Mouse (Mus musculus) megakaryocyte progenitor cell, adult 5-6 weeks (primary cell): ENCODE measurements around the gene Gadl1. TPM values are rescaled to one million over a fixed set of nuclear protein-coding genes. Genes with fewer than 3 reads are reported as not detected.

Source experiments
- ATAC-seq: replicated peaks from 2 replicates; pipeline ENCODE4 v1.8.0; 2016; ENCODE audit warnings: mild to moderate bottlenecking, moderate TSS enrichment, inconsistent platforms; ENCODE audit not compliant: poor library complexity
- total RNA-seq, 2 experiments: library from RNA; stranded (forward) in 1 of 2; stranded (reverse) in 1 of 2; fragments of 157-497, 149-512 nt in 1 of 2; fragments of 200-1000 nt in 1 of 2; gene quantifications; 2 replicates each; pipeline versions ENCODE4 v1.2.3 to v1.2.4; 2015 to 2017

Gene Gadl1
- total RNA-seq, 2 experiments from 2014 or later = 0.22 to 0.71 TPM

GRCm38 (mm10) chr9:115934288-115934687, 25.0 kb downstream of the Gadl1 start:
- ATAC-seq = no peak

- ATAC-seq = peak; percentile 59
These were observed 27.1 kb downstream of the Gadl1 start for GRCm38 (mm10) chr9:115936350-115936749.

GRCm38 (mm10) chr9:115937915-115938314, 28.7 kb downstream of the Gadl1 start:
- no peak for ATAC-seq

- no peak for ATAC-seq
These were observed 30.2 kb downstream of the Gadl1 start for GRCm38 (mm10) chr9:115939420-115939819.

GRCm38 (mm10) chr9:115941171-115941570, 31.9 kb downstream of the Gadl1 start:
- ATAC-seq = no peak

GRCm38 (mm10) chr9:115942486-115942885, 33.2 kb downstream of the Gadl1 start:
- no peak for ATAC-seq

- ATAC-seq = peak; percentile 85
These were observed 33.7 kb downstream of the Gadl1 start for GRCm38 (mm10) chr9:115942989-115943388.

- no peak for ATAC-seq
These were observed 34.5 kb downstream of the Gadl1 start for GRCm38 (mm10) chr9:115943577-115944320.

GRCm38 (mm10) chr9:115965056-115965455, 55.8 kb downstream of the Gadl1 start:
- no peak for ATAC-seq

- ATAC-seq = no peak
These were observed 56.9 kb downstream of the Gadl1 start for GRCm38 (mm10) chr9:115966116-115966515.

GRCm38 (mm10) chr9:115966746-115967145, 57.5 kb downstream of the Gadl1 start:
- ATAC-seq = no peak

- no peak for ATAC-seq
These were observed 58.4 kb downstream of the Gadl1 start for GRCm38 (mm10) chr9:115967638-115968037.

- no peak for ATAC-seq
These were observed 67.6 kb downstream of the Gadl1 start for GRCm38 (mm10) chr9:115976901-115977300.

GRCm38 (mm10) chr9:115977598-115978240, 68.5 kb downstream of the Gadl1 start:
- ATAC-seq = no peak

- ATAC-seq = no peak
These were observed 69.2 kb downstream of the Gadl1 start for GRCm38 (mm10) chr9:115978478-115978877.

- ATAC-seq = 0 out of 2 replicates have a peak, but pooled peaks have one; percentile 39
These were observed 81.4 kb downstream of the Gadl1 start for GRCm38 (mm10) chr9:115990661-115991060.

- ATAC-seq = no peak
These were observed 85.5 kb downstream of the Gadl1 start for GRCm38 (mm10) chr9:115994772-115995171.

GRCm38 (mm10) chr9:115995856-115996560, 86.8 kb downstream of the Gadl1 start:
- no peak for ATAC-seq

GRCm38 (mm10) chr9:115998383-115998782, 89.1 kb downstream of the Gadl1 start:
- no peak for ATAC-seq

GRCm38 (mm10) chr9:115999361-115999990, 90.2 kb downstream of the Gadl1 start:
- no peak for ATAC-seq

GRCm38 (mm10) chr9:116013911-116014310, 104.7 kb downstream of the Gadl1 start:
- ATAC-seq = no peak
